Mouse (Mus musculus) liver, embryonic 15.5 days (tissue): ENCODE data around the gene Atf6. TPM values are rescaled to one million over a fixed set of nuclear protein-coding genes. Genes with fewer than 3 reads are reported as not detected.

Source experiments
- ATAC-seq: fragments of 200-750 bp; cut with Nextera tagmentation; 2 replicates; pipeline ENCODE4 v1.8.0; 2017; ENCODE audit warnings: moderate number of reproducible peaks, mild to moderate bottlenecking, moderate library complexity; ENCODE audit not compliant: insufficient read depth
- H3K27ac ChIP-seq: fragments of 300-500 bp; sonication (generic); replicated peaks from 2 replicates; pipeline ENCODE4 v1.5.1; 2015; ENCODE audit warnings: mild to moderate bottlenecking, inconsistent platforms
- H3K27me3 ChIP-seq: fragments of 300-500 bp; sonication (generic); 2 replicates; pipeline ENCODE4 v1.6.1; 2015; ENCODE audit warnings: mild to moderate bottlenecking, inconsistent platforms
- H3K36me3 ChIP-seq: fragments of 300-500 bp; sonication (generic); replicated peaks from 2 replicates; pipeline ENCODE4 v1.6.1; 2015; ENCODE audit warnings: moderate library complexity, mild to moderate bottlenecking, inconsistent platforms
- H3K4me1 ChIP-seq: fragments of 300-500 bp; sonication (generic); replicated peaks from 2 replicates; pipeline ENCODE4 v1.6.1; 2015; ENCODE audit warnings: inconsistent platforms
- H3K4me2 ChIP-seq: fragments of 300-500 bp; sonication (generic); 2 replicates; pipeline ENCODE4 v1.6.1; 2015; ENCODE audit warnings: moderate library complexity, mild to moderate bottlenecking, inconsistent platforms
- H3K4me3 ChIP-seq: fragments of 300-500 bp; sonication (generic); replicated peaks from 2 replicates; pipeline ENCODE4 v1.5.1; 2015; ENCODE audit warnings: mild to moderate bottlenecking, inconsistent platforms
- H3K9ac ChIP-seq: fragments of 300-500 bp; sonication (generic); 2 replicates; pipeline ENCODE4 v1.6.1; 2015; ENCODE audit warnings: moderate library complexity, mild to moderate bottlenecking, inconsistent platforms
- H3K9me3 ChIP-seq: fragments of 300-500 bp; sonication (generic); replicated peaks from 2 replicates; pipeline ENCODE4 v1.6.1; 2016; ENCODE audit warnings: inconsistent platforms
- WGBS: fragments of 180-500 bp; shearing (Covaris S2); methylation state at CpG from one replicate; pipeline ENCODE4 v1.1.7; 2015; ENCODE audit warnings: mixed read lengths; ENCODE audit not compliant: insufficient replicate concordance; 5-methylcytosine and 5-hydroxymethylcytosine counted together
- polyA plus RNA-seq: library from polyadenylated mRNA; unstranded; fragments of >200 nt; fragmentation: Nextera tagmentation; extraction: Ambion mirVana; gene quantifications from 2 replicates; pipeline ENCODE4 v1.2.1, GENCODE M21; 2015

Gene Atf6
- polyA plus RNA-seq, 1 experiment from 2014 or later, result 6.4 TPM

DNA sequence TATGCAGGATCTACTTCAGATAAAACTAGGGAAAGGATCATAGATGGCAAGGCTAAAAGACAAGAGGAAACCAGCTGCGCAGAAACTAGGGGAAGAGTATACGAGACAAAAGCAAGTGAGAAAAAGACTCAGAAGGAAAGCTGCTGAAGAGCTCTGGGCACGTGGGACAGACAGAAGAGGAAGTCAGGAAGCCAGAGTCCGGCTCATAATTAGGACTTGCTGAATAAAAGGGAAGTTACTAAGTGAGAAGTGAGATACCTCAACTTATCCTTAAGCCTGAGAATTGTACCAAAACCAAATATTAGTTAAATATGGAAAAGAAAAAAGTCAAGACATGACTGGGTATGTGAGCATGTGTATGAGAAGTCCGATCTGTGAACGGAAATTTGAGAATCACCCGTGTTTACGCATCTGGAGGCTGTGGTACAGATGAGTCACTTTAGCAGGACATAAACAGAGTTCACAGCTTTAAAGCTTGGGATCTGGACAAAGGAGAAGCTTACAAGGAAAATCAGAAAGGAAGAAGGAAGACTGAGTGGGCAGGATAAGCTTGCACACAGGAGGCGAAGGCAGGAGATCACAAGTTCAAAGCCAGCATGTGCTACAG, 71.7 kb downstream of the Atf6 start:
- Histone ChIP-seq H3K9me3 (no peaks in the 10 kb centered on the region), H3K27me3 (no peaks in the 10 kb centered on the region), H3K36me3 (peaks cover 34% of the 10 kb centered on the region), H3K4me1 (no peaks in the 10 kb centered on the region), H3K4me2 (no peak overlapping the region), H3K9ac (no peak overlapping the region), H3K4me3 (no peak overlapping the region), H3K27ac (no peak overlapping the region; the same call in 1 of the 2 replicates)
- 39% methylated on average over 9 of the region's 9 CpGs for WGBS
- ATAC-seq, result no peak

DNA sequence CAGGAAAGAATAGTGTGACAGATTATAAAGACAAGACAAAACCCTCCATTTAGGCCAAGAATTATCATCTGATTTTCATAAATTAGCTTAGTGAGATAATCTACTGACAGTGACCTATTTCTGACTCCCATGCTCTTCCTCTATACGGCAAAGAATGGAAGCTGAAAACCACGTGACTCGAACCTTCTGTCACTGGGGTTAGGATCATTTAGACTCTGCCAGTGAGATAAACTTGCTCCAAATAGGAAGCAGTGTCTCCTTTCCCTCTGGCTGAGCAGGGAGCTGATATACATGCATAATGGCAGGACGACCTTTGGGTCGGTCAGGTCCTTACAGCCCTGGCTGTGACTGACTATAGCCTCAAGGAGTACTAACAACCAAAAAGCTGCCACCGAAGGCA, 76.0 kb downstream of the Atf6 start:
- Histone ChIP-seq H3K36me3 (peaks cover 44% of the 10 kb centered on the region), H3K4me2 (no peak overlapping the region), H3K4me3 (no peak overlapping the region), H3K27ac (no peak overlapping the region), H3K9ac (no peak overlapping the region), H3K4me1 (no peaks in the 10 kb centered on the region), H3K9me3 (no peaks in the 10 kb centered on the region), H3K27me3 (no peaks in the 10 kb centered on the region)
- ATAC-seq, result no peak
- WGBS, result 65% methylated on average over 6 of the region's 6 CpGs

DNA sequence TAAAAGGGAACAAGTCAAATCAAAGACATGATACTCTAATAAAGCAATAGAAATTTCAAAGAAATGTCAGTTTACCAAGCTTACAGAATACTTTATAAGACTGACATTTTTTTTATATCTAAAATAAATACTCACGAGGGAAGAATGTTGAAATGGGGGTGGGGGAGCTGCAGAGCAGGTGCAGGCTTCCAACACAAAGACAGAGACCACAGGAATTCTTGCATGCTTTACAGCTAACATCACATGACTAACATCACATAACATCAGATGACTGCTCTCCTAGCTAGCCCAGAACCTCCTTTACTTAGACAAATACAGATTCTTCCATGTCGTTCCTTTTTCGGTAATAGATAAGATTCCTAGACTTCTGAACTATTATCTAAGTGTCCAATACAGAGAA, 76.6 kb downstream of the Atf6 start:
- H3K9me3 ChIP-seq, result no peaks in the 10 kb centered on the region
- no peak overlapping the region for H3K4me3 ChIP-seq
- ATAC-seq, result no peak
- no peaks in the 10 kb centered on the region for H3K27me3 ChIP-seq
- no peaks in the 10 kb centered on the region for H3K4me1 ChIP-seq
- no peak overlapping the region for H3K9ac ChIP-seq
- no peak overlapping the region for H3K27ac ChIP-seq
- H3K36me3 ChIP-seq, result peaks cover 50% of the 10 kb centered on the region
- WGBS, result 67% methylated on average over 3 of the region's 3 CpGs
- H3K4me2 ChIP-seq, result no peak overlapping the region

DNA sequence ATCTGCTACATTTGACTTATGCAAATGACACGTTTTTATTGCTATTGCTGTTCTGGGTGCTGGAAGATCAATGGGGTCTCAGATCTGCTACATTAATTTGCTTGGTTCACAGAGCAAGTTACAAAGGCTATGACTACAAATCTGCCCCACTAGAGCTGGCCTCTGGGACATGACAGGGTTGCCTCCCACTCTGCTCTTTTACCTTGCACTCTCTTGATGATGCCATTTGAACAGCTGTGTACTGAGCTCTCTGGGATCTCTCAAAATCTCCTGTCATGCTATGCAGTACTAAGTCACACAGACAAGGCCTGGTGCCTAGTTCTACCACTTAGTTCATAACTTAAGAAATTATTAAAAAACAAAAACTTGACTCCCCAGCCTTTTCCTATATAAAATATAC, 79.9 kb downstream of the Atf6 start:
- no peaks in the 10 kb centered on the region for H3K4me1 ChIP-seq
- H3K9ac ChIP-seq, result no peak overlapping the region
- H3K9me3 ChIP-seq, result no peaks in the 10 kb centered on the region
- ATAC-seq, result no peak
- no peak overlapping the region for H3K4me2 ChIP-seq
- 56% methylated on average over 1 of the region's 1 CpGs for WGBS
- H3K4me3 ChIP-seq, result no peak overlapping the region
- peaks cover 50% of the 10 kb centered on the region for H3K36me3 ChIP-seq
- no peaks in the 10 kb centered on the region for H3K27me3 ChIP-seq
- H3K27ac ChIP-seq, result no peak overlapping the region

DNA sequence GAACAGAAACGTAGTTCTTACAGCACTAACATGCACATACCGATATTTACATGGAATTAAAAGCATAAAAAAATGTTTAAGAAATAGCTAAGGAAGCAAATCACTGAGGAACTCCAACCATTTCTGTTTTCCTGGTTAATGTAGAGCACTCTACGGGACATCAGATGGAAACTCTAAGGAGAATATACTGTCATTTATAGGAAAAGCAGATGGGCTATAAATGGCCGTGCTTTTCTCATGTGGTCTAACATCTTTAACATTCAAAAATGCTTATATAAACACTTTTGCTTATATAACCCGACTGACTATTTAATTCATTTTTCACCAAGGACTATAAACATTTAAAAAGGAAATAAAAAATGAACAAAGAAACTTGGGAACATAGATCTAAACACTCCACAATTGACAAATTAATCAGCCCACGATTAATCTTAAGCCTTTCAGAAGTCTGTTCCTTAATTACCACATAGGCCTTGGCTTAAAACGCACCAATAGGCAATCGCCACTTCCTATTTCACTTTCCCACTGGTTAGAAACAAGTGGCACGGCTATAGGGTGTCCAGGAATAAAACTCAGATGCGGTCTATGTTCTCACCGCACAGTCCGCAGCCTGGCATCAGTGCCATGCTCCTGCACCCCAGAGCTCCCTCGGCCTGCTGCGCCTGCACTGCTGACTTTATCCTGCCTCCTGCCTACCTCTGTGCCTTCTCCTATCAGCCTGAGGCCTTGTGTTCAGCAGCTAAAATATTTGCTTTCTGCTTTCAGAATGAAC, 80.8 kb downstream of the Atf6 start:
- H3K4me2 ChIP-seq, result no peak overlapping the region
- H3K9ac ChIP-seq, result no peak overlapping the region
- no peaks in the 10 kb centered on the region for H3K4me1 ChIP-seq
- no peak overlapping the region for H3K4me3 ChIP-seq
- ATAC-seq, result no peak
- no peaks in the 10 kb centered on the region for H3K27me3 ChIP-seq
- peaks cover 43% of the 10 kb centered on the region for H3K36me3 ChIP-seq
- H3K9me3 ChIP-seq, result no peaks in the 10 kb centered on the region
- 84% methylated on average over 14 of the region's 14 CpGs for WGBS
- H3K27ac ChIP-seq, result no peak overlapping the region

DNA sequence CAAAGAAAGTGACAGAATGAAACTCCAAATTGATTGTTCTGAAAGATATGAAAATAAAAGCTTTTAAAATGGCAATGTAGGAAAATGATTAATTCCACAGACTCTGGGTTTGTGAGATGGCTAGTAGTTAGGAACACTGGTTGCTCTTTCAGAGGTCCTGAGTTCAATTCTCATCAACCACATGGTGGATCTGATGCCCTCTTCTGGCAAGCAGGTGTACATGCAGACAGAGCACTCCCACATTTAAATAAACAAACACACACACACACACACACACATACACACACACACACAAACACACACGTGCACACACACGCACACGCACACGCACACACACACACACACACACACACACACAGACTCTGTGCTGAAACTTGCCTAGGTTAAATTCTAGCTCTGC, 89.9 kb downstream of the Atf6 start:
- H3K4me1 ChIP-seq, result no peaks in the 10 kb centered on the region
- H3K36me3 ChIP-seq, result peaks cover 26% of the 10 kb centered on the region
- H3K9me3 ChIP-seq, result no peaks in the 10 kb centered on the region
- no peak overlapping the region for H3K9ac ChIP-seq
- H3K4me3 ChIP-seq, result no peak overlapping the region
- no peak overlapping the region for H3K27ac ChIP-seq
- H3K27me3 ChIP-seq, result no peaks in the 10 kb centered on the region
- H3K4me2 ChIP-seq, result no peak overlapping the region
- WGBS, result 79% methylated on average over 4 of the region's 4 CpGs
- ATAC-seq, result no peak

DNA sequence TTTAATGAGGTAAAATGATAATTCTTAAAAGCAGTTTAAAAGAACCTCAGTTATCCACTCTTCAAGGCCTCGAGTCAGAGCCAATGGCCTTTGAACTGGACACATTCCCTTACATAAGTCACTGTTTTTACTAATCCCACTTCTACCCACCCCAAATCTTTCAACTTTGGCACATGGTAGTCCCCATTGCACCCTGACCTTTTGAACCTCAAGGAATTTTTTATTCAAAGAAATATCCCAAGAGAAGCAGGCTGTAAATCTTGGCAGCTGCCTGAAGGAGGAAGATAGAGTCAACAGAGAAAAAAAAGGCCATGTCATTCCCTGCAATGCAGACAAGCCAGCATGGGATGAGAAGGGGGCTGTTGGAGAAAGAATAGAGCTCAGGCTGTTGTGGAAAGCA, 93.1 kb downstream of the Atf6 start:
- no peaks in the 10 kb centered on the region for H3K4me1 ChIP-seq
- ATAC-seq, result no peak
- no peak overlapping the region for H3K4me3 ChIP-seq
- no peaks in the 10 kb centered on the region for H3K27me3 ChIP-seq
- no peak overlapping the region for H3K27ac ChIP-seq
- H3K9me3 ChIP-seq, result no peaks in the 10 kb centered on the region
- H3K9ac ChIP-seq, result no peak overlapping the region
- 58% methylated on average over 1 of the region's 1 CpGs for WGBS
- no peak overlapping the region for H3K4me2 ChIP-seq
- peaks cover 23% of the 10 kb centered on the region; the same call in 1 of the 2 replicates for H3K36me3 ChIP-seq

DNA sequence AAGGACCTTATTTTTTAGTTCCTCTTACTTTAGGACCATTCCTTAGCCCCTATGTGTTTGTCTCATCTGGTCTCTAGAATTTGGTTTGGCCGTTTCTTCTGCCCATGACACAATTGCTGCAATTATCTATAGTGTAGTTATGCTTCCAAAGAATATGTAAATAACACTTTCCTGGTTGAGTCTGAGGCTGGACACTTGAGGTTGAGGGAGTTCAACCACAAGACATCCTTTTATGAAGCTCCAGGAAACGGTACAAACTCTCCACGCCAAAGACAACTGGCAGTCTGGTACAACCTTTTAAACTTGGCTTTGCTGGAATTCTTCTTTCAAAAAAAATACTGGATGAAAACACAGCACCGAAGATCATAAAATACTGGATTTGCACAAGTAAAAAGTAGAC, 94.1 kb downstream of the Atf6 start:
- ATAC-seq, result no peak
- WGBS, result 39% methylated on average over 4 of the region's 4 CpGs
- H3K9ac ChIP-seq, result no peak overlapping the region

DNA sequence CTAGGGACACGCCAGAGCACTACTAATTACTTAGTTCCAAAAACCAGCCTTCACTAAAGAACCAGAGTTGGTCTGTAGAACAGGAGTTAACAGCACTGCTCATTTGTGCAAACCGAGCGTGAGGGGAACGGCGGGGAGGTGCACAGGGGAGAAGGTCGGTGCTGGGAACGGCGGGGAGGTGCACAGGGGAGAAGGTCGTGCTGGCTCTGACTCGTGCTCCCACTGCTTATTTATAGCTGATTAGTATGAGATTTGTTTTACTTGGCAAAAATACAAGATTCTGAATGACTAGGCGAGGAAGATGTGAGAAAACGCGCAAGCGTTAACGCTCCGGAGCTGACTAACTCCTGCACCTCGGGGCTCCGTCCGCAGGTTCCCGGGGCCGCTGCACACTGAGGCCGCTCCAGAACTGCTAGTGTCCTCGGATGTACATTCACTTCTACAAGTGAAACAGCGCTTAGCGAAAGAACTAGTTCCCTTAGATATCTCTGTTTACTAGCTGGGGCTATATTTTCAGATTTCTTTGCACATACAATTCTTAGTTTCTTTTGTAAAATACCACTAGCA, 96.1 kb downstream of the Atf6 start:
- Histone ChIP-seq H3K9ac (no peak overlapping the region), H3K4me3 (no peak overlapping the region), H3K9me3 (no peaks in the 10 kb centered on the region), H3K27me3 (no peaks in the 10 kb centered on the region), H3K4me1 (no peaks in the 10 kb centered on the region), H3K36me3 (peaks cover 20% of the 10 kb centered on the region; the same call in 1 of the 2 replicates), H3K4me2 (no peak overlapping the region), H3K27ac (no peak overlapping the region)
- no peak for ATAC-seq
- 82% methylated on average over 25 of the region's 25 CpGs for WGBS

More for the DNA sequence above, 94.1 kb downstream of the Atf6 start:
- Histone ChIP-seq H3K9me3 (no peaks in the 10 kb centered on the region), H3K4me3 (no peak overlapping the region), H3K4me2 (no peak overlapping the region), H3K27me3 (no peaks in the 10 kb centered on the region), H3K36me3 (peaks cover 20% of the 10 kb centered on the region; the same call in 1 of the 2 replicates), H3K4me1 (no peaks in the 10 kb centered on the region), H3K27ac (no peak overlapping the region)

DNA sequence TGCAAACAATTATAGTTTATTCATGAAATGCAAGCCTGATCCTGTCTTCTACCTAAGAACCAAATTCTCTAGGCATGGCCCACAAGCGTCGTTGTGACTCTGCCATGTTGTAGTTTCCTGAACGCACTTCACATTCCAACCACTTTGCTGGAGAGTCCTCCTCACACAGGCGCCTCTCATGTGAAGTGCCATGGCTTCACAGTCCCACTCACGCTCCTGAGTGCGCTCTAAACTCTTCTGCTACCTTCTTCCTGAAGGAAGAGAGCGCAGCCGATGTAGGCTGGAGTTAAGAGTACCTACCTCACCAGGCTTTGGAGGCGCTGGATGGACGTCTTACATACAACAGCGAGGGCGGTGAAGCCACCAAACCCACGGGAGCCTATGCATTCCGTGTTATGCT, 96.9 kb downstream of the Atf6 start:
- ATAC-seq, result no peak
- H3K4me3 ChIP-seq, result no peak overlapping the region
- H3K4me1 ChIP-seq, result no peaks in the 10 kb centered on the region
- H3K36me3 ChIP-seq, result peaks cover 16% of the 10 kb centered on the region
- H3K27me3 ChIP-seq, result no peaks in the 10 kb centered on the region
- no peak overlapping the region for H3K9ac ChIP-seq
- H3K27ac ChIP-seq, result no peak overlapping the region
- 84% methylated on average over 14 of the region's 14 CpGs for WGBS
- no peak overlapping the region for H3K4me2 ChIP-seq
- no peaks in the 10 kb centered on the region for H3K9me3 ChIP-seq

DNA sequence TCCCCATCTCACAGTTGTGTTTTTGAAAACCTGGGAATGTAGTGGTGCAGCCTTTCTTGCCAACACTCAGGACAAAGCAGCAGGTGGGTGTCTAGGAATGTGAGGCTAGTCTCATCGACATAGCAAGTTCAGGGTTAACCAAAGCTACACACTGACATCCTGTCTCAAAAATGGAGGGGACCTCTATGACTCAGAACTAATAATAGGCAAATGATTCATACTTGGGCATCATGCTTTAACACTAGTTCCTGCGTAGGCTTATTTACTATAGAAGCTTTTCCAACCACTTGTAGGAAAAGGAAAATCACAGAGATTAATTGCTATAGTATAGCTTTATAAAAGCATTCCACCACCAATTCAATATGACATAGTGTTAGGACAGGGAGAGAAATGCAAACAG, 100.6 kb downstream of the Atf6 start:
- Histone ChIP-seq H3K4me2 (no peak overlapping the region), H3K4me1 (no peaks in the 10 kb centered on the region), H3K9ac (no peak overlapping the region), H3K36me3 (peaks cover 9% of the 10 kb centered on the region; the same call in 1 of the 2 replicates), H3K27me3 (no peaks in the 10 kb centered on the region), H3K4me3 (no peak overlapping the region), H3K27ac (no peak overlapping the region), H3K9me3 (no peaks in the 10 kb centered on the region)
- no peak for ATAC-seq
- 74% methylated on average over 2 of the region's 2 CpGs for WGBS
